Mouse (Mus musculus) gastrocnemius, adult 8-10 months (tissue): ENCODE data around the gene Fitm2. TPM values are rescaled to one million over a fixed set of nuclear protein-coding genes. Genes with fewer than 3 reads are reported as not detected.

ENCODE experiments used
- DNase-seq, 2 experiments: peaks; one replicate each; pipeline ENCODE4 v3.0.0; 2022; ENCODE audit warnings: low spot score in 2 of 2
- total RNA-seq, 4 experiments: library from RNA; stranded (reverse); gene quantifications; 2 replicates each; pipeline ENCODE4 v1.2.4; 2022

The Fitm2 gene
- total RNA-seq, result 10 to 100 TPM; 70.3 to 75.0 (median 73.9) TPM

GRCm38 (mm10) chr2:163472466-163472851, at the start of gene Fitm2:
TSS of gene Fitm2 (minus strand) at chr2:163472629.
- DNase-seq, result peak; percentile 91 to 92

- DNase-seq, result no peak
Measured at GRCm38 (mm10) chr2:163506300-163507004, 34.0 kb upstream of the Fitm2 start, which contains the start of gene Hnf4a. TSS of gene Hnf4a (plus strand) at chr2:163506808.

GRCm38 (mm10) chr2:163503191-163503590, 30.8 kb upstream of the Fitm2 start:
- DNase-seq, result no peak

- DNase-seq, result no peak
Measured at GRCm38 (mm10) chr2:163502219-163502618, 29.8 kb upstream of the Fitm2 start.

- DNase-seq, result no peak
Measured at GRCm38 (mm10) chr2:163494456-163494855, 22.0 kb upstream of the Fitm2 start.

GRCm38 (mm10) chr2:163493976-163494375, 21.5 kb upstream of the Fitm2 start:
- no peak for DNase-seq

- no peak for DNase-seq
Measured at GRCm38 (mm10) chr2:163493031-163493430, 20.6 kb upstream of the Fitm2 start.

GRCm38 (mm10) chr2:163492018-163492417, 19.6 kb upstream of the Fitm2 start, which contains the start of gene R3hdml:
TSS of gene R3hdml (plus strand) at chr2:163492318.
- DNase-seq, result no peak

GRCm38 (mm10) chr2:163491351-163491750, 18.9 kb upstream of the Fitm2 start:
- DNase-seq, result no peak

GRCm38 (mm10) chr2:163490656-163491055, 18.2 kb upstream of the Fitm2 start:
- DNase-seq, result no peak

GRCm38 (mm10) chr2:163489725-163490291, 17.4 kb upstream of the Fitm2 start:
- no peak for DNase-seq

- DNase-seq, result no peak
Measured at GRCm38 (mm10) chr2:163487360-163487759, 14.9 kb upstream of the Fitm2 start.

GRCm38 (mm10) chr2:163481539-163482029, 9.2 kb upstream of the Fitm2 start:
- DNase-seq, result no peak

- no peak for DNase-seq
Measured at GRCm38 (mm10) chr2:163480191-163480825, 7.9 kb upstream of the Fitm2 start.

- no peak for DNase-seq
Measured at GRCm38 (mm10) chr2:163471710-163472465, 541 bp downstream of the Fitm2 start.

- no peak for DNase-seq
Measured at GRCm38 (mm10) chr2:163471136-163471535, 1.3 kb downstream of the Fitm2 start.

- DNase-seq, result no peak
Measured at GRCm38 (mm10) chr2:163469711-163470110, 2.7 kb downstream of the Fitm2 start.

- DNase-seq, result no peak
Measured at GRCm38 (mm10) chr2:163468866-163469265, 3.6 kb downstream of the Fitm2 start.

GRCm38 (mm10) chr2:163467585-163467984, 4.8 kb downstream of the Fitm2 start:
- DNase-seq, result no peak

GRCm38 (mm10) chr2:163466771-163467170, 5.7 kb downstream of the Fitm2 start:
- DNase-seq, result no peak

- no peak for DNase-seq
Measured at GRCm38 (mm10) chr2:163464562-163464961, 7.9 kb downstream of the Fitm2 start.

- no peak for DNase-seq
Measured at GRCm38 (mm10) chr2:163463998-163464397, 8.4 kb downstream of the Fitm2 start.
